Mouse (Mus musculus) kidney, adult 2 months (tissue): ENCODE data around the gene Dhrs4.

Experiments
- CTCF ChIP-seq: fragments of 200-500 bp; conservative IDR thresholded peaks from 2 replicates; pipeline ENCODE4 v1.5.1; 2011; ENCODE audit warnings: low read depth, mild to moderate bottlenecking, control low read depth, low read length, moderate library complexity, mixed read lengths; ENCODE audit not compliant: insufficient read depth, insufficient read length
- POLR2A ChIP-seq: fragments of 200-500 bp; IDR thresholded peaks from one replicate; pipeline ENCODE4 v1.6.1; 2011; ENCODE audit warnings: low read depth, low read length, control low read depth

DNA sequence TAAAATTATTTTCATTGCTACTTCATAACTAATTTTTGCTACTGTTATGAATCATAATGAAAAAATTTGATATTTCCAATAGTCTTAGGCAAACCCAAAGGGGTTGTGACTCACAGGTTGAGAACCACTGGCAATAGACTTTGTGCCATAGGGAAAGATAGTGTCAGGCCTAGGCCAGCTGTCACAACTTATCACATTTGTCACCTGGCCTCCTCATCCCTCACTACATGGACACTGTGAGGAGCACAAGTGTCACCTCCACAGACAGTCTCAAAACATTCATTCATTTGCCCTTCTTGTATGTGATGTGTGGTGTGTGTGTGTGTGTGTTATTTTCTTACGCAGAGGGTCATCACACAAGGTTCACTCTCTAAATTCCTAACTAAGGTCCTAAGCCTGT is 1.1 kb upstream of the Dhrs4 start:
- TF ChIP-seq POLR2A (no peak), CTCF (no peak)
